ENCODE assay signal across 9 mouse cellular contexts in the genomic region with DNA sequence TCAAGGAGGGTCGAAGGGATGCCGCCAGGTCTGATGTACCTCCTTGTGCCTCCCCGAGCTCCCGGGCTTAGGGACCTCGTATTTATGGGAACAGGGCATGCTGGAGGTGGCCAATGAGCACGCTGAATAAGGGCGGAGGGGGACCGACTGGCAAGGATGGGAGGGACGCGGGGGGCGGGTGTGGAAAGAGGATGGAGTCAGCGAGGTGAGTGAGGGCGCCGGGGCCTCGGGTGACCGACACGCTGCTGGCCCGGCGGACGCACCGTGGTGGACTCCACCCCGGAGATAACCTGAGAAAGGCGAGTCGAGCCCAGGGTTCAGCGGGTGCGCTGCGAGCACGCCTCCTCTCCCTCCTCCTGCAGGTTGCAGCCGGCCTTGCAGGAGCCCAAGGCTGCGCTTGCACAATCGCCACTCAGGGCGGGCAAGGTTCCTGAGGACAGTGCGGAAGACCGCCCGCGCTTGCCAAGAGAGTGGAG. TPM values are rescaled to one million over a fixed set of nuclear protein-coding genes. Genes with fewer than 3 reads are reported as not detected.
DNase-seq lines count a peak whose midpoint lies in the region; ATAC-seq and TF ChIP-seq lines count a peak whose summit lies in the region.
"Had no signal": no experiment of that assay in that cellular context is flagged by ENCODE, and none has a peak within 500 bp of the region (broad histone marks: within the 10 kb centered on the region; RNA-seq: fewer than 3 reads in every experiment).

A gene (minus strand): TSS at position 55 of the 476 bp plus-strand sequence.

- H3K27me3 ChIP-seq in embryonic facial prominence, embryonic 10.5 days (replicated peaks; ENCODE audit: low read depth, poor library complexity, severe bottlenecking) = peaks cover 78% of the 10 kb centered on the region
- peaks cover 91% of the 10 kb centered on the region for H3K27me3 ChIP-seq in heart, embryonic 14.5 days (ENCODE audit: control insufficient read depth, insufficient read depth, low read length)
- peaks cover 57% of the 10 kb centered on the region for H3K27me3 ChIP-seq in kidney, postnatal 0 days (ENCODE audit: insufficient read depth, low read length)
- H3K27me3 ChIP-seq in stomach, embryonic 14.5 days (ENCODE audit: control insufficient read depth, insufficient read depth, low read length) = peaks cover 34% of the 10 kb centered on the region

- H3K27ac ChIP-seq in ES-E14 (ENCODE audit: insufficient read depth, low read depth, low read length, poor library complexity, severe bottlenecking) = no peak within 1 kb of the TSS
- no peak within 1 kb of the TSS for H3K27ac ChIP-seq in embryonic facial prominence, embryonic 10.5 days (replicated peaks)
- no peak within 1 kb of the TSS for H3K27ac ChIP-seq in heart, embryonic 14.5 days (replicated peaks in 1 of 2; ENCODE audit: control insufficient read depth in 1 of 2, insufficient read depth in 1 of 2, low read depth in 2 of 2, low read length in 2 of 2)
- no peak within 1 kb of the TSS for H3K27ac ChIP-seq in kidney, postnatal 0 days
- no peak within 1 kb of the TSS for H3K27ac ChIP-seq in stomach, embryonic 14.5 days (ENCODE audit: low read length)
- H3K27ac ChIP-seq: macrophage had no signal

- TF ChIP-seq CTCF in kidney, postnatal 0 days (IDR thresholded peaks at IDR 0.05; ENCODE audit: low read depth) = peak; percentile 49

- H3K4me2 ChIP-seq in heart, embryonic 14.5 days (ENCODE audit: low read length) = peak within 1 kb of the TSS; percentile 45
- peak within 1 kb of the TSS; percentile 38; the same call in 1 of the 2 replicates for H3K4me2 ChIP-seq in kidney, postnatal 0 days (ENCODE audit: low read length)
- H3K4me2 ChIP-seq in stomach, embryonic 14.5 days (replicated peaks; ENCODE audit: low read depth, low read length) = peak within 1 kb of the TSS; percentile 37

- peak within 1 kb of the TSS; percentile 35 to 42 for H3K4me3 ChIP-seq in ES-E14 (ENCODE audit: insufficient read depth in 1 of 2, low read depth in 1 of 2, low read length in 2 of 2, poor library complexity in 1 of 2, severe bottlenecking in 1 of 2)
- H3K4me3 ChIP-seq in embryonic facial prominence, embryonic 10.5 days = peak within 1 kb of the TSS; percentile 49
- peak within 1 kb of the TSS in 1 of 2 experiments; percentile 17; a peak in 2 of 4 replicates for H3K4me3 ChIP-seq in heart, embryonic 14.5 days (ENCODE audit: control insufficient read depth in 1 of 2, insufficient read depth in 1 of 2, low read depth in 1 of 2, low read length in 2 of 2)
- H3K4me3 ChIP-seq in kidney, postnatal 0 days (replicated peaks; ENCODE audit: low read depth, low read length) = peak within 1 kb of the TSS; percentile 18
- H3K4me3 ChIP-seq in stomach, embryonic 14.5 days (ENCODE audit: low read depth, low read length) = no peak within 1 kb of the TSS; the same call in 1 of the 2 replicates

- DNase-seq in ES-E14 (ENCODE audit: low read depth, low spot score) = no peak
- DNase-seq in embryonic facial prominence, embryonic 10.5 days (ENCODE audit: low spot score) = peak; percentile 80
- DNase-seq in kidney, postnatal 0 days (ENCODE audit: low spot score) = peak; percentile 66
- peak; percentile 66 for DNase-seq in lung, postnatal 14 days
- no peak for DNase-seq in right cerebral cortex, postnatal 25 days

- H3K9ac ChIP-seq in ES-E14 (ENCODE audit: insufficient read depth, low read depth, low read length, poor library complexity, severe bottlenecking) = no peak within 1 kb of the TSS
- no peak within 1 kb of the TSS for H3K9ac ChIP-seq in heart, embryonic 14.5 days (ENCODE audit: low read length)
- 0 out of 2 replicates have a peak within 1 kb of the TSS, but pooled peaks have one; percentile 31 for H3K9ac ChIP-seq in kidney, postnatal 0 days (ENCODE audit: low read depth, low read length)
- H3K9ac ChIP-seq in stomach, embryonic 14.5 days (replicated peaks; ENCODE audit: low read depth, low read length) = no peak within 1 kb of the TSS

- under 1% methylated on average over 36 of the region's 36 CpGs for WGBS in embryonic facial prominence, embryonic 10.5 days
- WGBS in heart, embryonic 14.5 days = under 1% methylated on average over 34 of the region's 36 CpGs
- WGBS in kidney, postnatal 0 days = under 1% methylated on average over 36 of the region's 36 CpGs
- WGBS in stomach, embryonic 14.5 days = under 1% methylated on average over 36 of the region's 36 CpGs

- H3K36me3 ChIP-seq in ES-E14 (ENCODE audit: control insufficient read depth, insufficient read depth, low read length, poor library complexity, severe bottlenecking) = no peaks in the 10 kb centered on the region
- H3K36me3 ChIP-seq in embryonic facial prominence, embryonic 10.5 days (replicated peaks) = no peaks in the 10 kb centered on the region
- no peaks in the 10 kb centered on the region for H3K36me3 ChIP-seq in heart, embryonic 14.5 days (ENCODE audit: control insufficient read depth, insufficient read depth, low read length)
- H3K36me3 ChIP-seq in kidney, postnatal 0 days (ENCODE audit: insufficient read depth, low read length) = no peaks in the 10 kb centered on the region
- no peaks in the 10 kb centered on the region for H3K36me3 ChIP-seq in stomach, embryonic 14.5 days (ENCODE audit: control insufficient read depth, insufficient read depth, low read length)

- no peaks in the 10 kb centered on the region for H3K9me3 ChIP-seq in ES-E14 (ENCODE audit: control insufficient read depth, insufficient read depth, low read depth, low read length)
- H3K9me3 ChIP-seq in embryonic facial prominence, embryonic 10.5 days = no peaks in the 10 kb centered on the region
- H3K9me3 ChIP-seq in heart, embryonic 14.5 days (ENCODE audit: control insufficient read depth, low read length) = no peaks in the 10 kb centered on the region
- H3K9me3 ChIP-seq in kidney, postnatal 0 days (replicated peaks; ENCODE audit: low read length) = no peaks in the 10 kb centered on the region
- H3K9me3 ChIP-seq in stomach, embryonic 14.5 days (ENCODE audit: control insufficient read depth, low read depth, low read length) = no peaks in the 10 kb centered on the region

- peaks cover 0 to 11% of the 10 kb centered on the region in 2 experiments; a peak in 2 of 4 replicates for H3K4me1 ChIP-seq in ES-E14 (ENCODE audit: control insufficient read depth in 2 of 2, insufficient read depth in 2 of 2, low read length in 2 of 2, poor library complexity in 1 of 2)
- H3K4me1 ChIP-seq in embryonic facial prominence, embryonic 10.5 days = peaks cover 32% of the 10 kb centered on the region
- peaks cover 2 to 10% of the 10 kb centered on the region in 2 experiments; a peak in 3 of 4 replicates for H3K4me1 ChIP-seq in heart, embryonic 14.5 days (ENCODE audit: control insufficient read depth in 2 of 2, insufficient read depth in 2 of 2, low read length in 2 of 2)
- no peaks in the 10 kb centered on the region for H3K4me1 ChIP-seq in kidney, postnatal 0 days (replicated peaks; ENCODE audit: insufficient read depth, low read length)
- peaks cover 12% of the 10 kb centered on the region for H3K4me1 ChIP-seq in stomach, embryonic 14.5 days (ENCODE audit: control insufficient read depth, insufficient read depth, low read length)

- ATAC-seq in heart, embryonic 14.5 days (ENCODE audit: insufficient number of reproducible peaks, insufficient read depth, low FRiP score, low read depth) = 0 out of 2 replicates have a peak, but pooled peaks have one; percentile 21
- peak; percentile 90 for ATAC-seq in kidney, postnatal 0 days (replicated peaks; ENCODE audit: low FRiP score, low read depth)
- ATAC-seq in stomach, embryonic 14.5 days (ENCODE audit: insufficient number of reproducible peaks, insufficient read depth, low FRiP score, low read depth) = peak; percentile 72
- no peak for ATAC-seq in frontal cortex, adult (ENCODE audit: low TSS enrichment)

- in situ Hi-C loops in ES-E14 (cut with MboI; ENCODE audit: low sequenced_read_pairs in 2 of 2, unreplicated experiment in 2 of 2) = no loop called here

TF ChIP-seq in ES-E14, 5 proteins besides CTCF, POLR2A, EP300 and RAD21:
- TF ChIP-seq CHD2 (IDR thresholded peaks at IDR 0.05; ENCODE audit: low read depth, low read length) (no peak), ZNF384 (IDR thresholded peaks at IDR 0.05; ENCODE audit: low read depth, low read length) (no peak), HCFC1 (IDR thresholded peaks at IDR 0.05; ENCODE audit: borderline replicate concordance, insufficient read depth, low read length) (no peak), ZC3H11A (IDR thresholded peaks at IDR 0.05; ENCODE audit: borderline replicate concordance, low read depth, low read length) (no peak), MAFK (IDR thresholded peaks at IDR 0.05; ENCODE audit: insufficient read depth, low read depth, low read length) (no peak)

RNA-seq across cellular contexts. Expression of the gene that starts here (rescaled TPM):
- not detected in 2 replicates for total RNA-seq in ES-E14 (2012; rRNA removed)
- not detected in 2 replicates for polyA plus RNA-seq in embryonic facial prominence, embryonic 10.5 days (2016; fragmentation: Nextera tagmentation; extraction: Ambion mirVana)
- not detected in 2 replicates for polyA plus RNA-seq in heart, embryonic 14.5 days (2014; fragmentation: Nextera tagmentation; extraction: Ambion mirVana)
- 7.4 TPM in 2 replicates for polyA plus RNA-seq in kidney, postnatal 0 days (2015; fragmentation: Nextera tagmentation; extraction: Ambion mirVana)
- polyA plus RNA-seq in stomach, embryonic 14.5 days (2014; fragmentation: Nextera tagmentation; extraction: Ambion mirVana) = not detected in 2 replicates
- polyA plus RNA-seq: macrophage had no signal

Comparison
In these comparisons a context has a peak if more than half of its experiments do, and no peak if none do; other contexts are left out.
1. Peak in DNase-seq and H3K4me3 ChIP-seq in embryonic facial prominence, embryonic 10.5 days; RNA of the gene not detected or under 1 TPM.
2. Peak in ATAC-seq and H3K4me2 ChIP-seq in heart, embryonic 14.5 days; RNA of the gene not detected or under 1 TPM.
3. Peak in ATAC-seq and H3K4me2 ChIP-seq in stomach, embryonic 14.5 days; RNA of the gene not detected or under 1 TPM.
4. DNase-seq: peak in kidney, postnatal 0 days (single experiment) and lung, postnatal 14 days (single experiment); none in ES-E14 (single experiment) and right cerebral cortex, postnatal 25 days (single experiment).
5. Peak in every context shown above with its lines, with median percentiles within 50 percentile points of each other: H3K4me2 ChIP-seq.